Mouse (Mus musculus): ENCODE measurements around the gene Gatad2a. TPM values are rescaled to one million over a fixed set of nuclear protein-coding genes. Genes with fewer than 3 reads are reported as not detected.

The Gatad2a gene
- total RNA-seq, 2 experiments from 2014 or later, result 32.5 to 37.3 TPM

- no peak for DNase-seq (ENCODE audit: low spot score in 2 of 2)
These were observed 116.5 kb downstream of the Gatad2a start for GRCm38 (mm10) chr8:69879678-69880077.

DNA sequence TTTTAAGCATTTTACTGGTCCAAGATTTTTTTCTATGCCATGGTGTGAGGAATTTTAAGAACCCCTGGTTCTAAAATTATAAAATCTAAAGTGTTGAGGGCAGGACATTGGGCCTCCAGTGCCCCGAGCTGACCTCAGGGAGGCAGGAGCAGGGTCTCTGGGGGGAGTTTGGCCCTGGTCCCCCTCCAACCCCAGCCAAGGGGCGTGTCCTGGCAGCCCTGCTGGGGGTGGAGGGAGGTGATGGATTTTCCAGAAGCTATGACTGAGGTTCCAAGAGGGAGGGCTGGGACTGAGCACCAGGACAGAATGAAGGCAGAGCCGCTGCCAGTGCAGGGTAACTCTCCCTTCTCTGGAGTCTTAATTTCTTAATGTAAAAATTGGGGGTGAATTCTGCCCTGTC is 118.2 kb downstream of the Gatad2a start:
- no peak for DNase-seq (ENCODE audit: low spot score in 2 of 2)

DNA sequence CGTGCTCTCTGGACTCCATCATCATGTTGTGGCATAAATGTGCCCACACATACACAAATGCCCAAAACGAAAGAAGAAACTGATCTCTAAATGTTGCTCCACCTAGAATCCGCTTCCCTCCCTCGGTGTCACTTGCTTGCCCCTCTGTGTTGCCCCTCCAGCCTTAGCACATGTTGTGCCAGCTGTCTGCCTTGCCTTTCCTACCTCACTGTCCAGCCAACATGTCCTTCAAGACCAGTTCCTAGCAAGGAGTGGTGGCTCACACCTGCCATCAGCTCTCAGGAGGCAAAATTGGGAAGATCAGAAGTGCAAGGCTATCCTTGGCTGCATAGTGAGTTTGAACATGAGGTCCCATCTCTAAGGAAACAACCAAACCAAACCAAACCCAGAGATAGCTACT is 118.8 kb downstream of the Gatad2a start:
- no peak for DNase-seq (ENCODE audit: low spot score in 2 of 2)

- no peak for DNase-seq (ENCODE audit: low spot score in 2 of 2)
These were observed 119.2 kb downstream of the Gatad2a start for GRCm38 (mm10) chr8:69876967-69877366.

DNA sequence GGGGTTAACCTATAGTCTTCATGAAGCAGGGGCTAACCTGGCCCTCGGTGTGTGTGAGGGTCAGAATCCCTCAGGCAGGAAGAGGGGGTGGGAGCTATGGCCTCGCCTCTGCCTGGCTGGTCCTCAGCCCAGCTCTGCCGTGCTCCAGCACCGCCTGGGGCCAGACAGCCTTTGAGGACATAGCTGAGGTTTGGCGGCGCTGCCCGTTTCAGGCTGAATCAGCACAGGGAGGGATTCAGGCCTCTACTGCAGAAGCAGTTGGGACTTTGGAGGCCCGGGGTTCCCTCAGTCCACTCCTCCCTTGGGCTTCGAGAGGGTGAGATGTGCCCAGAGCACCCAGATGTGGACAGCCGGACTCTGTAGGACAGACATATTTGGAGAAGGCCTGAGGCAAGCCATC is 120.1 kb downstream of the Gatad2a start:
- DNase-seq (ENCODE audit: low spot score in 2 of 2), result no peak

DNA sequence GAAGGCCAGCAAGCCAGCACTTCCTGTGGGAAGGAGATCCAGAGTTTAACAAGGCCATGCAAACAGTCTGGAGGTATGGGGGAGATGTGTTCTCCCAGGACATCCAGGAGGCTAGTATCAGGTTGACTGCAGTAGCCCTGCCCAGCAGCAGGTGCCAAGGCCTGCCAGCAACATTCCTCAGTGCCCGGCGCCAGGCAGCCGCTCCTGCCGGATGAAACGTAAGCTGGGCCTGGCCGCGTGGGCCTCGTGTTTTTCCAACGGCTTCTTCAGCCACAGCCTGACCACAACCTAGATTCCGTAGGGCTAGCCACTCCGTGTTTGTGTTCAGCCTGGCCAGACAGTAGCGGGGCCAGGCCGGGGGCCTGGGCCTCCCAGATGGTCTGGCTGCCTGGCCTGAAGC is 121.5 kb downstream of the Gatad2a start:
- no peak for DNase-seq (ENCODE audit: low spot score in 2 of 2)

DNA sequence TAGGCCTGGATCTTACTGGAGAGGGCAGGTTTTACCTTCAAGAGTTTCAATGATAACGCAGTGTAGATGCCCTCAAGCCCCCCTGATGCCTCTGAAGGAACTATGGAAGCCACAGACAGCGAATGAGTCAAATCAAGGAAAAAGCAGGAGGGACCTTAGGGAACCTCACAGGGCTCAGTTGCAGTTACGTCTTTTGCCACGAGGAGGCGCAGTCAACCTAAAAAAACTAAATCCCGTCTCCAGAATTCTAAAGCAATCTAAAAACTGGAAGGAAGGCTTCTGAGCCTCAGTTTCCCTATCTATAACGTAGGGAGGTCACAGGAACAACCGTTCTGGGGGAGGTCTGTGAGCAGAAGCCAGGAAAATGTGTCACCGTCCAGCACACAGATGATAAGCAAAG is 122.0 kb downstream of the Gatad2a start:
- peak in 1 of 2 experiments; percentile 81 for DNase-seq (ENCODE audit: low spot score in 2 of 2)

DNA sequence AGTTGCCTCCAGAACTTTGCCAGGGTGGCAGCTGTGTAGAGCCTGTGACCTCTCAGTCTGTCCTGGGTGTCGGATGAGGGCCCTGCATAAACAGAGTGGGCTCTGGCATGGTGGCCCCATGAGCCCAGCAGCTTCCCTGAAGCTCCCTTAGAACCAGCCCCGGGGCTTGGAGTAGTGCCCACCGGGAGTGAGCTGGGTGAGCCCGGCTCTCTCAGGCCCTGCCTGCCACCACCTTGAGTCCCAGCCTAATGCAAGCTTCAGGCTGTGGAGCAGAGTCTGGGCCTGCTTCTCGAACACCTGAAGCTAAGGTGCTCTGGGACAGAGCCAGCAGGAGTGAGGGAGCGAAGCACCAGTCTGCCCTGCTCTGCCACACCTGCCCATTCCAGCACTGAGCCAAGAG is 125.3 kb downstream of the Gatad2a start:
- no peak for DNase-seq (ENCODE audit: low spot score in 2 of 2)

- no peak for DNase-seq (ENCODE audit: low spot score in 2 of 2)
These were observed 126.0 kb downstream of the Gatad2a start for GRCm38 (mm10) chr8:69870003-69870765.

GRCm38 (mm10) chr8:69867696-69868326 is 128.4 kb downstream of the Gatad2a start:
- no peak for DNase-seq (ENCODE audit: low spot score in 2 of 2)

- DNase-seq (ENCODE audit: low spot score in 2 of 2), result no peak
These were observed 132.0 kb downstream of the Gatad2a start for GRCm38 (mm10) chr8:69864180-69864579.

DNA sequence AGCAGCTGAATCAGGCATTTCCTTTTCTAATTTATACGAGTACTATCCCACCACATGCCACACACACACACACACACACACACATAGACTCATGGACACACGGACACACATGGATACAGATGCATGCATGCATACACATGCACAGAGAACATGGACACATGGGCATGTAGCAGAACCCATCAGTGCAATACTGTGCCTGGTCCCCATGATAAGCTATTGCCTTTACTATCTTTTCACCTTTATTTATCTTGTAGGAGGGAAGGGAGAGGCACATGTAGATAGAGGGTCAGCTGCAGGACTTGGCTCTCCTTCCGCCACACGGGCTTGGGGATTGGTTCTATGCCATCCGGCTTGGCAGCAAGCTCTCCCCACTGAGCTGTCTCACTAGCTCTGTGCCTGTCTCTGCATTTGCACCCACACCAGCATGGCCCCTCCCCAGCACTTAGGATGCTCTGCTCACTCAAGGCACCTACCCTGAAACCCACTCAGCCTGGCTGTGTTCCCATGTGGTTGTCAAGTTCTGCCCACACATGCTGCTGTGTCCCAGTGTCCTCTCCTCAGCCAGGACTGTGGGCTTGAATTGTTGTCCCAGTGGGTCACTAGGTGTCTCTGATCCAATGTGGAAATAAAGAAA is 132.7 kb downstream of the Gatad2a start:
- DNase-seq (ENCODE audit: low spot score in 2 of 2), result no peak

DNA sequence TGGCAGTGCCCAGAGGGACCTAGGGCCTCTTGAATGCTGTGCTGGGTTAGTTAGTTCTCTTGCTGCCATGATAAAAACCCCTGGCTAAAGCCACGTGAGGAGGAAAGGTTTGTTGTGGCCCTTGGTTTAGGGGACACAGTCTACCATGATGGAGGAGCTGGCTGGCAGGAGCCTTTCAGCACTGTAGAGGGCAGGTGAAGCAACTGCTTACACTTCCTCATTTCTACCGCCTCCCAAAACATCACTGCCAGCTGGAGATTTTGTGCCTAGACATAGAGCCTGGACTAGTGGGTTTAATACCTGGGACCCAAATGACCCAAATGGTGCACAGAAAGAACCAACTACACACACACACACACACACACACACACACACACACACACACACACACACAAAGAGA is 134.9 kb downstream of the Gatad2a start:
- no peak for DNase-seq (ENCODE audit: low spot score in 2 of 2)

DNA sequence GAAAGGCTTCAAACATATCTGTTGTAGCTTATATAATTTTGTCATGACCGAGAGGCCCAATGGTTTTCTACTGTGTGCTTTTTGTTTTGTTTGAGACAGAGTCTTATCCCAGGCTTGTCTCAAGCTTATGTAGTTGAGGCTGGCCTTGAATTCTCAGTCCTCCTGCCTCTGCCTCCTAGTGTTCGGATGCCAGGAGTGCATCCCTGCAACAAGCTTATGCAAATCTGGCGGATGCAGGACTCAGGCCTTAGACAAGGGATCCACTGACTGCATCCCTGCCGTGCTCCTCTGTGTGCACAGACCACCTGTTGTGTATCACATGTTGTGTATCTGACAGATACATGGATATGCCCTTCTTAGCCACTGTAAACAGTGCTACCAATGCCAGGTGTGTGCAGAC is 135.4 kb downstream of the Gatad2a start:
- DNase-seq (ENCODE audit: low spot score in 2 of 2), result no peak

Other genes starting within 250 kb of the Gatad2a start
- 1 to 10 TPM; 4.6 to 5.0 TPM for gene Zfp963, start 246.4 kb downstream of the Gatad2a start, total RNA-seq (2021)
- gene Gm20422, start 221.5 kb downstream of the Gatad2a start, total RNA-seq (2021), result 1 to 10 TPM in 1 of 2 experiments, under 1 TPM in 1; 0.91 to 3.0 TPM
- gene Atp13a1, start 205.2 kb downstream of the Gatad2a start, total RNA-seq (2021), result 10 to 100 TPM; 36.0 to 37.2 TPM
- 10 to 100 TPM; 25.6 to 27.0 TPM for gene Zfp866, start 205.2 kb downstream of the Gatad2a start, total RNA-seq (2021)
- 10 to 100 TPM; 12.1 to 13.3 TPM for gene Gmip, start 187.7 kb downstream of the Gatad2a start, total RNA-seq (2021)
- under 1 TPM; 0.43 to 0.50 TPM for gene Lpar2, start 174.0 kb downstream of the Gatad2a start, total RNA-seq (2021)
- 10 to 100 TPM; 12.4 to 14.0 TPM for gene Pbx4, start 163.9 kb downstream of the Gatad2a start, total RNA-seq (2021)
- under 1 TPM; 0.48 to 0.59 TPM for gene Cilp2, start 108.7 kb downstream of the Gatad2a start, total RNA-seq (2021)
- gene Tssk6, start 94.2 kb downstream of the Gatad2a start, total RNA-seq (2021), result under 1 TPM; 0.25 to 0.33 TPM
- gene Ndufa13, start 93.8 kb downstream of the Gatad2a start, total RNA-seq (2021), result 100 to 1,000 TPM; 154 to 158 TPM
- gene Yjefn3, start 93.7 kb downstream of the Gatad2a start, total RNA-seq (2021), result 10 to 100 TPM; 37.5 to 39.6 TPM
- 10 to 100 TPM; 70.4 to 72.5 TPM for gene Mau2, start 46.4 kb upstream of the Gatad2a start, total RNA-seq (2021)
- 10 to 100 TPM; 48.3 to 51.7 TPM for gene Sugp1, start 46.4 kb upstream of the Gatad2a start, total RNA-seq (2021)
- 1 to 10 TPM; 5.3 to 7.5 TPM for gene Tm6sf2, start 76.5 kb upstream of the Gatad2a start, total RNA-seq (2021)
- gene Hapln4, start 87.1 kb upstream of the Gatad2a start, total RNA-seq (2021), result 100 to 1,000 TPM in 1 of 2 experiments, 10 to 100 TPM in 1; 89.6 to 104 TPM
- 100 to 1,000 TPM; 122 to 124 TPM for gene Ncan, start 124.5 kb upstream of the Gatad2a start, total RNA-seq (2021)
- gene Nr2c2ap, start 134.9 kb upstream of the Gatad2a start, total RNA-seq (2021), result 10 to 100 TPM; 28.1 to 30.1 TPM
- 10 to 100 TPM; 16.0 to 16.4 TPM for gene Rfxank, start 142.8 kb upstream of the Gatad2a start, total RNA-seq (2021)
- 10 to 100 TPM; 45.3 to 47.7 TPM for gene Borcs8, start 143.1 kb upstream of the Gatad2a start, total RNA-seq (2021)
- under 1 TPM; 0.28 to 0.57 TPM for gene Mef2b, start 143.3 kb upstream of the Gatad2a start, total RNA-seq (2021)
- 10 to 100 TPM; 49.9 to 50.3 TPM for gene Tmem161a, start 176.0 kb upstream of the Gatad2a start, total RNA-seq (2021)
- 10 to 100 TPM; 39.3 to 41.8 TPM for gene Slc25a42, start 215.9 kb upstream of the Gatad2a start, total RNA-seq (2021)
- 100 to 1,000 TPM; 112 to 123 TPM for gene Sugp2, start 237.8 kb upstream of the Gatad2a start, total RNA-seq (2021)
- gene Armc6, start 238.1 kb upstream of the Gatad2a start, total RNA-seq (2021), result 10 to 100 TPM; 41.2 to 41.4 TPM